37 mouse cellular contexts compared by ENCODE assay signal in the genomic region with DNA sequence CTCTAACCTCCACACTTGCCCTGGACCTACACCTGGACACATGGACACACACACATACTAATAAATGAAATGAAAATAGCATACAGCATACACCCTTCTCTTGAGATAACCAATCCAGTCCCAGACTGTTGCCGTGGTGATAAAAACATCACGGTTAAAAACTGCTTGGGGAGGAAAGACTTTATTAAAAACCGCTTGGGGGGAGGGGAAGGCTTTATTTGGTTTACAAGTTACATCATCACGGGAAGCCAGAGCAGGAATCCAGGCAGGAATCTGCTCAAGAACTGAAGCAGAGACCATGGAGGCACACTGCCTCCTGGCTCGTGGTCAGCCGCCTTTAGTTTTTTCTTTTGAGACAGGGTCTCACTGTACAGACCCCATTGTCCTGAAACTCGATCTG. TPM values are rescaled to one million over a fixed set of nuclear protein-coding genes. Genes with fewer than 3 reads are reported as not detected.
DNase-seq lines count a peak whose midpoint lies in the region; ATAC-seq lines count a peak whose summit lies in the region.
"Had no signal": no experiment of that assay in that cellular context is flagged by ENCODE, and none has a peak within 500 bp of the region (broad histone marks: within the 10 kb centered on the region; RNA-seq: fewer than 3 reads in every experiment).

No protein-coding gene starts in this region.

- no peak overlapping the region for H3K9ac ChIP-seq in midbrain, embryonic 11.5 days (ENCODE audit: low read length)
- H3K9ac ChIP-seq: embryonic facial prominence, embryonic 13.5 days; forebrain, embryonic 12.5 days; forebrain, embryonic 15.5 days; heart, embryonic 13.5 days; hindbrain, embryonic 14.5 days; intestine, embryonic 15.5 days had no signal

- no peak for ATAC-seq in midbrain, embryonic 11.5 days (ENCODE audit: low FRiP score)
- ATAC-seq: CD4-positive, CD25-positive, alpha-beta regulatory T cell, adult 4 months; forebrain, embryonic 15.5 days; intestine, embryonic 15.5 days; Patski had no signal

- no peaks in the 10 kb centered on the region for H3K36me3 ChIP-seq in midbrain, embryonic 11.5 days (ENCODE audit: control insufficient read depth, insufficient read depth, low read length)
- no peaks in the 10 kb centered on the region for H3K36me3 ChIP-seq in midbrain, embryonic 10.5 days
- H3K36me3 ChIP-seq: embryonic facial prominence, embryonic 10.5 days; embryonic facial prominence, embryonic 13.5 days; forebrain, embryonic 12.5 days; forebrain, embryonic 15.5 days; heart, embryonic 10.5 days; heart, embryonic 13.5 days; intestine, embryonic 15.5 days had no signal

- no peak overlapping the region for H3K27ac ChIP-seq in midbrain, embryonic 11.5 days (ENCODE audit: low read depth, low read length)
- H3K27ac ChIP-seq in midbrain, embryonic 10.5 days (replicated peaks) = no peak overlapping the region
- H3K27ac ChIP-seq: embryonic facial prominence, embryonic 10.5 days; embryonic facial prominence, embryonic 13.5 days; forebrain, embryonic 12.5 days; forebrain, embryonic 15.5 days; heart, adult 2 months; heart, embryonic 10.5 days; heart, embryonic 13.5 days; hindbrain, embryonic 14.5 days; intestine, embryonic 15.5 days had no signal

- intact Hi-C loops in left cerebral cortex, postnatal 14 days (cut with DNase I) = no loop called here
- intact Hi-C loops in left cerebral cortex, postnatal 36 days (cut with DNase I) = no loop called here

- H3K4me1 ChIP-seq in midbrain, embryonic 11.5 days (ENCODE audit: control insufficient read depth, insufficient read depth, low read length) = no peaks in the 10 kb centered on the region
- H3K4me1 ChIP-seq in midbrain, embryonic 10.5 days = peaks cover 11% of the 10 kb centered on the region
- H3K4me1 ChIP-seq: embryonic facial prominence, embryonic 13.5 days; forebrain, embryonic 12.5 days; forebrain, embryonic 15.5 days; heart, embryonic 13.5 days; intestine, embryonic 15.5 days had no signal

- no peak overlapping the region for H3K4me3 ChIP-seq in midbrain, embryonic 11.5 days (ENCODE audit: low read depth, low read length)
- H3K4me3 ChIP-seq in midbrain, embryonic 10.5 days = no peak overlapping the region
- H3K4me3 ChIP-seq: embryonic facial prominence, embryonic 10.5 days; embryonic facial prominence, embryonic 13.5 days; erythroblast, embryonic 14.5 days; forebrain, embryonic 12.5 days; forebrain, embryonic 15.5 days; heart, adult 2 months; heart, embryonic 10.5 days; heart, embryonic 13.5 days; intestine, embryonic 15.5 days had no signal

- no peaks in the 10 kb centered on the region for H3K9me3 ChIP-seq in midbrain, embryonic 11.5 days (ENCODE audit: control insufficient read depth, low read length)
- no peaks in the 10 kb centered on the region for H3K9me3 ChIP-seq in midbrain, embryonic 10.5 days (replicated peaks)
- H3K9me3 ChIP-seq: embryonic facial prominence, embryonic 10.5 days; embryonic facial prominence, embryonic 13.5 days; forebrain, embryonic 12.5 days; forebrain, embryonic 15.5 days; heart, embryonic 10.5 days; heart, embryonic 13.5 days; intestine, embryonic 15.5 days had no signal

- 72% methylated on average over 7 of the region's 7 CpGs for WGBS in midbrain, embryonic 11.5 days
- WGBS in midbrain, embryonic 10.5 days = 73% methylated on average over 7 of the region's 7 CpGs

- H3K4me2 ChIP-seq in midbrain, embryonic 11.5 days = no peak overlapping the region
- H3K4me2 ChIP-seq: embryonic facial prominence, embryonic 13.5 days; forebrain, embryonic 12.5 days; forebrain, embryonic 15.5 days; heart, embryonic 13.5 days; hindbrain, embryonic 14.5 days; intestine, embryonic 15.5 days had no signal

- no peaks in the 10 kb centered on the region for H3K27me3 ChIP-seq in midbrain, embryonic 11.5 days (ENCODE audit: control insufficient read depth, insufficient read depth, low read length)
- no peaks in the 10 kb centered on the region for H3K27me3 ChIP-seq in midbrain, embryonic 10.5 days (ENCODE audit: low read depth, poor library complexity, severe bottlenecking)
- H3K27me3 ChIP-seq: embryonic facial prominence, embryonic 13.5 days; forebrain, embryonic 12.5 days; forebrain, embryonic 15.5 days; heart, embryonic 13.5 days; intestine, embryonic 15.5 days; Patski had no signal

- peak; percentile 29 to 54 for DNase-seq in left cerebral cortex, postnatal 14 days (ENCODE audit: low spot score in 2 of 2)
- no peak for DNase-seq in left cerebral cortex, postnatal 36 days (ENCODE audit: low spot score in 2 of 2)
- peak; percentile 44 for DNase-seq in midbrain, embryonic 11.5 days (ENCODE audit: low spot score, missing footprints)
- DNase-seq in midbrain, embryonic 10.5 days (ENCODE audit: low spot score) = no peak
- peak; percentile 34 for DNase-seq in NIH3T3 (ENCODE audit: low read depth)
- DNase-seq in forelimb bud, embryonic 11.5 days (ENCODE audit: low read depth, low spot score) = peak; percentile 48
- DNase-seq in embryo, embryonic 10.5 days (ENCODE audit: low spot score) = no peak
- DNase-seq: adrenal gland, postnatal 10 days; adrenal gland, postnatal 36 days; cerebellum, adult 11 months; cerebellum, adult 2 months; cerebellum, adult 9-11 months; cerebellum, postnatal 25 days; embryo, embryonic 11 days; gastrocnemius, postnatal 36 days; heart, adult 2 months; heart, postnatal 14 days; heart, postnatal 4 days had no signal

RNA-seq across cellular contexts. Expression of gene Tex46, which starts 3.4 kb away (rescaled TPM):
- total RNA-seq in left cerebral cortex, postnatal 14 days (2021) = not detected
- not detected for total RNA-seq in left cerebral cortex, postnatal 36 days (2021)
- polyA plus RNA-seq in midbrain, embryonic 11.5 days (2014; fragmentation: Nextera tagmentation; extraction: Ambion mirVana) = not detected in 2 replicates
- not detected in 2 replicates for polyA plus RNA-seq in midbrain, embryonic 10.5 days (2016; fragmentation: Nextera tagmentation; extraction: Ambion mirVana)
- total RNA-seq: adrenal gland, adult 18-20 months; adrenal gland, postnatal 10 days; adrenal gland, postnatal 36 days; common myeloid progenitor, adult 5-6 weeks; gastrocnemius, adult 8-10 months; gastrocnemius, postnatal 36 days; granulocyte monocyte progenitor cell, adult 5-6 weeks; heart, adult 2 months; heart, postnatal 14 days; heart, postnatal 4 days; MEL had no signal
- polyA plus RNA-seq: C2C12; CD4-positive, CD25-positive, alpha-beta regulatory T cell, adult 4 months; cerebellum, adult 2 months; embryonic facial prominence, embryonic 10.5 days; embryonic facial prominence, embryonic 13.5 days; erythroblast, embryonic 14.5 days; forebrain, embryonic 12.5 days; forebrain, embryonic 15.5 days; heart, adult 2 months; heart, embryonic 10.5 days; heart, embryonic 13.5 days; heart, embryonic 16.5 days; hindbrain, embryonic 11.5 days; hindbrain, embryonic 14.5 days; intestine, embryonic 15.5 days; Patski had no signal

RNA-seq across cellular contexts. Expression of gene Lactbl1, which starts 8.8 kb away (rescaled TPM):
- total RNA-seq in left cerebral cortex, postnatal 14 days (2021) = under 1 TPM; 0.22 to 0.25 TPM
- under 1 TPM in 1 of 2 experiments, not detected in 1; 0.15 TPM for total RNA-seq in left cerebral cortex, postnatal 36 days (2021)
- polyA plus RNA-seq in midbrain, embryonic 11.5 days (2014; fragmentation: Nextera tagmentation; extraction: Ambion mirVana) = 0.06 TPM in 1 of 2 replicates, not detected in the other
- polyA plus RNA-seq in midbrain, embryonic 10.5 days (2016; fragmentation: Nextera tagmentation; extraction: Ambion mirVana) = 0.06 TPM in 1 of 2 replicates, not detected in the other
- total RNA-seq: adrenal gland, adult 18-20 months; adrenal gland, postnatal 10 days; adrenal gland, postnatal 36 days; common myeloid progenitor, adult 5-6 weeks; gastrocnemius, adult 8-10 months; gastrocnemius, postnatal 36 days; granulocyte monocyte progenitor cell, adult 5-6 weeks; heart, adult 2 months; heart, postnatal 14 days; heart, postnatal 4 days; MEL had no signal
- polyA plus RNA-seq: C2C12; embryonic facial prominence, embryonic 10.5 days; embryonic facial prominence, embryonic 13.5 days; heart, embryonic 10.5 days; heart, embryonic 13.5 days; hindbrain, embryonic 11.5 days; intestine, embryonic 15.5 days; Patski had no signal

RNA-seq across cellular contexts. Expression of gene Kdm1a, which starts 11.1 kb away (rescaled TPM):
- 100 to 1,000 TPM; 104 to 105 TPM for total RNA-seq in left cerebral cortex, postnatal 14 days (2021)
- 10 to 100 TPM; 95.6 to 96.1 TPM for total RNA-seq in left cerebral cortex, postnatal 36 days (2021)
- 89.6 and 92.3 TPM in 2 replicates for polyA plus RNA-seq in midbrain, embryonic 11.5 days (2014; fragmentation: Nextera tagmentation; extraction: Ambion mirVana)
- 51.4 and 55.2 TPM in 2 replicates for polyA plus RNA-seq in midbrain, embryonic 10.5 days (2016; fragmentation: Nextera tagmentation; extraction: Ambion mirVana)

Comparison
In these comparisons a context has a peak if more than half of its experiments do, and no peak if none do; other contexts are left out.
1. DNase-seq: peak in left cerebral cortex, postnatal 14 days (2 of 2), midbrain, embryonic 11.5 days (single experiment), NIH3T3 (single experiment) and forelimb bud, embryonic 11.5 days (single experiment); none in left cerebral cortex, postnatal 36 days (0 of 2), midbrain, embryonic 10.5 days (single experiment) and embryo, embryonic 10.5 days (single experiment).